Mouse (Mus musculus) spleen, adult 2 months (tissue): ENCODE data around the gene Fam173a.

Experiments used
- CTCF ChIP-seq: fragments of 200-500 bp; IDR thresholded peaks from 2 replicates; pipeline ENCODE4 v1.5.1; 2011; ENCODE audit warnings: mild to moderate bottlenecking, inconsistent platforms; ENCODE audit not compliant: insufficient read depth, insufficient read length, insufficient replicate concordance; ENCODE audit errors: extremely low read depth
- POLR2A ChIP-seq: fragments of 200-500 bp; IDR thresholded peaks from 2 replicates; pipeline ENCODE4 v1.6.1; 2011; ENCODE audit warnings: low read depth, low read length, inconsistent platforms

GRCm38 (mm10) chr17:25757691-25758090 is 35.0 kb downstream of the Fam173a start:
- TF ChIP-seq POLR2A = no peak
- no peak for TF ChIP-seq CTCF
